Mouse (Mus musculus) testis, postnatal 14 days (tissue): ENCODE results near the gene Sod3.

ENCODE experiments used
- DNase-seq: peaks from one replicate; pipeline ENCODE4 v3.0.0; 2021; ENCODE audit warnings: low spot score

The Sod3 gene

DNA sequence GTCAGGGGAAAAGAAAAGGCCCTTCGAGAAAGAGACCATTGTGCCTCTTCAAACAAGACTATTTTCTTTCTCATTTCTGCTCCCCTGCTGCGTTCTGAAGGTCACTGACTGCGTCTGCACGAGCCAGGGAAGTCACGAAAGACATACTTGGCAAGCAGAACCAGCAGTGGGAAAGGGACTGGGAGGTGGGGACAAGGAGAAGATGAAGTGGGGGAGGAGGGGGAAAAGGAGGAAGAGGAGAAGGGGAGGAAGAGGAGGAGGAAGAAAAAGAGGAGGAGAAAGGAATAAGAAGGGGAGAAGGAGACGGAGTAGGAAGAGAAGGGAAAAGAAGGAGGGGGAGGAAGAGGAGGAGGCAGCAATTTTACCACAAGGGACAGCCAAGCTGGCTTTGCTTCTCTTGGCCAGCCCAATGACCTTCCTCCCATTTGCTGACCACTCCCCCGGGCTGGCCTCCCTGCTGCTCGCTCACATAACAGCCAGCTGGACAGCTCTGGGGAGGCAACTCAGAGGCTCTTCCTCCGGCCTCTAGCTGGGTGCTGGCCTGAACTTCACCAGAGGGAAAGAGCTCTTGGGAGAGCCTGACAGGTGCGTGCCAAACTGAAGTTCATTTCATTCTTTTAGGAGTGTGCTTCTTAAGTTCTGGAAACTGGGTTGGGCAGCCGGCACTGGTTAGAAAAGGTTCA lies at the start of gene Sod3:
Gene Sod3 (plus strand): TSS at position 324 of the 683 bp plus-strand sequence.
- peak; percentile 83 for DNase-seq

DNA sequence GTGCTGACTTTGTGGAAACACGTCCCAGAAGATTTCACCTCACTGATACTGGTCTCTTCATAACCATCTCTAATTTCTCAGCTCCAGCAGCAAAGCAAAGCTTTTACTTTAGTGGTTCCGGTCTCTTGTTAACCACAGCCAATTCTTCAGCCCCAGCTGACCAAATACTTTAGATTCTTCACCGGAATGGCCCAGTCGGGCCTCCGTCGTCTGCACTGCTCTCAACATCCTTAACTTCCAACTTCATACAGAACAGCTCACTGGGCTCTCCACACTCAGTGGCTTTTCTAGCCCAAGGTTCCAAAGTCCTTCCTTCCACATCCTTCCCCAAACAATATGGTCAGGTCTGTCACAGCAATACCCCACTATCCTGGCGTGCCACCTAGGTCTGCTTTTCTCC lies 46.7 kb upstream of the Sod3 start:
- DNase-seq = no peak

- no peak for DNase-seq
These were observed 44.1 kb upstream of the Sod3 start for GRCm38 (mm10) chr5:52319499-52319898.

DNA sequence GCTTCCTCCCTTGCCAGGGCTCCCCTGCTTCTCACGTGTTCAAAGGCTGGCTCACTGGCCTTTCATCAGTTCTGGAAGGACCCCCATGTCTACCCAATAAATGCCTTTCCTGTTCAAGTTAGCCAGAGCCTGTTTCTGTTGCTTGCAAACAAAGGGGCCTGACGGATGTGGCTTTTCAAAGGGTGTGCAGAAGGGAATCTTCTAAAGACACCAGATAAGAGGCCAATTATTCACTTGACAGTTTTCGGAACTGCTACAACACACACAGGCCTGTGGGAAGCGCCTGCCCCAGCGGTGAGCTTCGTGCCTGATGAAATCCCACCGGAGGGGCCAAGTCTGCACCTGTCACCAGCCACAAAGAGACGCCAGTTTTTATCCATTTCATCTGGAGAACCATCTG lies 31.5 kb upstream of the Sod3 start:
- no peak for DNase-seq

DNA sequence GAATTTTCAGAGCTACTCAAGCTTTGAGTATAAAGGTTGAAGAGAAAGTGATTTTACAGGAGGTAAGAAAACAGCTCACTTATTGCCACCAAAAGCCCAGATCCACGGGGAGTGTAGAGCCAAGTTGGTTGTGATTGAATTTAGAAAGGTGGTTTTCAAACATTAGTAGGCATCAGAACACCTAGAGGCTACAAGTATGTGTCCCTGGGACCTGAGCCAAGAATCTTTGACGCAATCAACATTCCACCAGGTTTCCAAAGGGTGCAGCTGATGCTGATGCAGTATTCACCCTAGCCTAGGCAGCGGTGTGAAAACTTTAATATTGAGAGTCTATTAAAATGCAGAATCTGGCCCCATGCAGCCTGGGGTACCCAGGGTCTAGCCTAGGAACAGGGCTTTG lies 28.0 kb upstream of the Sod3 start:
- no peak for DNase-seq

DNA sequence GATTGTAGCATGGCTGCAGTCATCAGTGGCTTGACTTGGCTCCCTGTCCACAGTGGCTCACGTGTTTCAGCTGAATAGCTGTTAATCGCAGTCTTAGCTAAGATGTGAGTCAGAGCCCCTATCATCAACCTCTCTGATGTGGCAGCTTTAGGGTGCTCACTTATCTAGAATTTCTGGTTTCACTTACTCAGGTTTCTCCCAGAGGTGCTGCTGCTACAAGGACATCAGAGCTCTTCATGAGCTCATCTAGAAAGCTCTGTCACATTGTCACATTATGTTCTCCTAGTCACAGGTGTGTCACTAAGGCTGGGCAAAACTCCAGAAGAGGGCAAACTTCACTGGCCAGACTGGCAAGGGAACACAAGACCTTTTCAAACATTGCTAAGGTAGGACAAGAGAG lies 24.5 kb upstream of the Sod3 start:
- DNase-seq = no peak

DNA sequence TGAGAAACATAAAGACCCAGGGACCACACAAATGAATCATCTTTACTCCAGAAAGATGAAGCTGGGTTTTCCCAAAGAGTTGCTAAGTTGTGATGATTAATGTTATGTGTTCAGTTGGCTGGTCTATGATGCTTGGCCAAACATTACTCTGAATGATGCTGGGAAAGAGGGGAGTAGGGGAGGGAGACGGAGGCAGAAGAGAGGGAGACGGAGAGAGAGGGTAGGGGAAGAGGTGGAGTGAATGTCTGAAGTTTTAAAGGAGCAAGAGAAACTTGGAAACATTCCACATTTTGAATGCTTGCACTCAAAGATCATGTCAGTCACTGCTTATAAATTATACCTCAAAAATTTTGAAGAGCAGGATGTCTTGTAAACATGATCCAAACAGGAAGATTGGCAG lies 16.7 kb upstream of the Sod3 start:
- no peak for DNase-seq

DNA sequence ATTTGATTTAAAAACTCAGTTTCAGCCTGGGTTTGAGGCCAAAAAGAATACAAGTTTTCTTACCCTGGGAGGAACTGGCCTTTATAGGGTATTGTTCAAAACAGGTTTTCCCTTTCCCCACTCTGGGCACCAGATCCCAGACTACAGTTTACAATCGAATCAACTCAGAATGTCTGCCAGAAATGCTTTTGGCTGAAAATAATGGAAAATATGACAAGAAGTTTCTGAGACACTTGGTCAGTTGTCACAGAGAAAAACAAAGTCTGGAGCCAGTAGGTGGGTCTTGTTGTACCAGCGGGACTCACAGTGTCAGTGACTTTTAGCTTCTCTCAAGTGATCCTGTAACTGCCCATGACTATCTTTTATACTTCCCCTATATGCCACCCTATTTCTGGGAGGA lies 13.1 kb upstream of the Sod3 start:
- no peak for DNase-seq

- no peak for DNase-seq
These were observed 12.0 kb upstream of the Sod3 start for GRCm38 (mm10) chr5:52351561-52351960.

GRCm38 (mm10) chr5:52352730-52353129 lies 10.9 kb upstream of the Sod3 start:
- DNase-seq = no peak

DNA sequence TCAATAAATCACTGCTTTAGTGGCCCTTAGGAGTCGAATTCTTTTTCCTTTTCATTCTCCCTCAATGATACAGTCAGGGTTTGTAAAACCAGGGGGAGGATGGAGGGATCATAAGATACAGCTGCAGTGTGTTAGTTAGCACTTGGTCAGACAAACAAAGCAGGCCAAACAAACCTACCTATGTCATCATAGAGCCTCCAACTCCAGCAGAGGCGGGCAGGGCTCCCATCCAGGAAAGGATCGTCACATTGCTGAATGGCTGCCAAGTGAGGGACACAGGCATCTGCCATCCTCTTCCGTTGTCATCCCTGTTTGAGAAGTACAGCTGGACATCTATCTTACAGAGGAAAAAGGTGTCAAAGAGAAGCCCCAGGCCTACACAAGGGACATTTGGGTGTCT lies 9.2 kb upstream of the Sod3 start:
- DNase-seq = no peak

DNA sequence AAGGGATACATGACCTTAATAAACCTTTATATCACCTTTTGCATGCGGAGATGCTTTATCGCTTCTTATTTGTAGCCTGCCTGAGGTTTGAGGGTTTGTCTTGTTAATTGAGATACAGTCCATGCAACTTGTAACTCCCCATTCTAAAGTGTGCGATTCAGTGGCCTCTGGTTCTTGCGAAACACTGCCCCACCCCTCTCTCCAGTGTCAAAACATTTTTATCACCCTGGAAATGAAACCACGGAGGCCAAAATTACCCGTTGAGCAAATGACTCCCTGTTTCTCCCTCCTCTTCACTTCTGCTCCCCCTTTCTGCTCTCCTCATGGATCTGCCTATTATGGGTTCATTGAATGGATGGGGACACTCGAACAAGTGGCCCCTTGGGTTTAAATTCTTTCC lies 8.0 kb upstream of the Sod3 start:
- DNase-seq = no peak

GRCm38 (mm10) chr5:52357175-52357754 lies 6.3 kb upstream of the Sod3 start:
- DNase-seq = no peak

DNA sequence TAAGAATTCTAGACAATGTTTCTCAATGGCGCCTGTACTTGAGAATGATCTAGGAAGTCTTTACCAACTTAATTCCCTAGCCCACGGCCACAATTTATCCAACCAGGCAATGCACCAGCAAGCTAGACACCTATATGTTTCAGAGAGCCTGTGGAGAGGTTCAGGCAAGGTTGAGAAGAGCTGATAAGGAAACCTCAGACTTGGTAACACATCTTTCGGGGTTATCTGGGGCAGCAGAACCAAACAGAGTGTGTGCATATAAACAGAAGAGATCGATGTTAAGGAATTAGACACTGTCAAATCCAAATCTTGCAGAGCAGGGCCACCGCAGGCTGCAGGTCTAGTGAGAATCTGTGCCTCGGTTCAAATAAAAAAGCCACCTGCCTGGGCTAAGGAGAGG lies 5.5 kb upstream of the Sod3 start:
- DNase-seq = no peak

DNA sequence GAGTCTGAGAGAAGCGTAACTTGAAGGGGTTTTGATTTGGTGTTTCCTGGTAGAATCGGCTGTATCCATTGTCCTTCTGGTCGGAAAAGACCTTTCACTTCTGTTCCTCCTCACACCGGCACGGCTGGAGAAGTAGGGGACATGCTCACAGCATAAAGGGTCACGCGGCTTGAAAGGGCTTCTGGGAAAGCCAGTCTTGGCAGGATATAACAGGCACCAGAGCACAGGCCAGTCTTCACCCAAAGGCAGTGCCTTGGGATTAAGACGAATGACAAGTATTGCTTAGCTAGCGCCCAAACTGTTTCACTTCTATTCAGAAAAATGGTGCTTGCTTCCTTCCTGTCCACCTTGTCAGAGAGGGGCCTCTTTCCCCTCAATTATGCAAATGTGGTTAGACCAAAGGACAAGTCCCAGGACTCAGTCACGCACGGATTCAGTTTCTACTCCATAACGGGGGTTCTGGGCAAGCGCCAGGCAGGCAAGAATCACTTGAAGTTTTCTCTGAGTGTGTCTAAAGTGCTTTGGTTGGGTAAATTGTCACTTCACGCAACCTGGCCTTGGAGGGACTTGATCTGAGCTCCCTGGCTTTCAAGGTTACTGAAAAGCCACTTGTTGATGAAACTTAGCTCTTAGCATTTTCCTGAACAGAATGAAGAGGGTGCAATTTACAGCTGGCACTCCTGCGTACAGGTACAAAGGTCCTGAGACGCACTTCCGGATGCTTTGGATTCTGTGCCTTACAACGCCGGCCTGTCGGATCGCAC lies 3.1 kb upstream of the Sod3 start:
- DNase-seq = no peak

GRCm38 (mm10) chr5:52362776-52363467 lies 669 bp upstream of the Sod3 start:
- DNase-seq = peak; percentile 20

GRCm38 (mm10) chr5:52364521-52364920 lies 930 bp downstream of the Sod3 start:
- DNase-seq = no peak

GRCm38 (mm10) chr5:52365930-52366329 lies 2.3 kb downstream of the Sod3 start:
- DNase-seq = no peak

DNA sequence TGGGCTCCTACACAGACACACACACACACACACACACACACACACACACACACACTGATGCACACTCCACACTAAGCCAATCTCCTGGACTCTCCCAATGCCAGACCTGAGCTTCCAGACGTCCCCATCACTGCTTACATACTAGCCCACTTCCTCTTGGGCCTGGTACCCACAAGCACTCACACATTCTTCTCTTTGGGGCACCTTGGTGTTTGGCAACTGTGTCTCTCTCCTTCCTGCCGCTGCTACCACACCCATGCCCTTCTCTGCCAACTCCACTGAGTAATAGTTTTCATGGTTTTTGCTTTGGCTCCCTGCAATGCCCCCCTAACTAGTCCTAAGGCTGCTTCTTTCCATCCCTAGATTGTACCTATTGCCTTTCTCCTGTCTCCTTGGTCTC lies 3.1 kb downstream of the Sod3 start:
- DNase-seq = no peak

DNA sequence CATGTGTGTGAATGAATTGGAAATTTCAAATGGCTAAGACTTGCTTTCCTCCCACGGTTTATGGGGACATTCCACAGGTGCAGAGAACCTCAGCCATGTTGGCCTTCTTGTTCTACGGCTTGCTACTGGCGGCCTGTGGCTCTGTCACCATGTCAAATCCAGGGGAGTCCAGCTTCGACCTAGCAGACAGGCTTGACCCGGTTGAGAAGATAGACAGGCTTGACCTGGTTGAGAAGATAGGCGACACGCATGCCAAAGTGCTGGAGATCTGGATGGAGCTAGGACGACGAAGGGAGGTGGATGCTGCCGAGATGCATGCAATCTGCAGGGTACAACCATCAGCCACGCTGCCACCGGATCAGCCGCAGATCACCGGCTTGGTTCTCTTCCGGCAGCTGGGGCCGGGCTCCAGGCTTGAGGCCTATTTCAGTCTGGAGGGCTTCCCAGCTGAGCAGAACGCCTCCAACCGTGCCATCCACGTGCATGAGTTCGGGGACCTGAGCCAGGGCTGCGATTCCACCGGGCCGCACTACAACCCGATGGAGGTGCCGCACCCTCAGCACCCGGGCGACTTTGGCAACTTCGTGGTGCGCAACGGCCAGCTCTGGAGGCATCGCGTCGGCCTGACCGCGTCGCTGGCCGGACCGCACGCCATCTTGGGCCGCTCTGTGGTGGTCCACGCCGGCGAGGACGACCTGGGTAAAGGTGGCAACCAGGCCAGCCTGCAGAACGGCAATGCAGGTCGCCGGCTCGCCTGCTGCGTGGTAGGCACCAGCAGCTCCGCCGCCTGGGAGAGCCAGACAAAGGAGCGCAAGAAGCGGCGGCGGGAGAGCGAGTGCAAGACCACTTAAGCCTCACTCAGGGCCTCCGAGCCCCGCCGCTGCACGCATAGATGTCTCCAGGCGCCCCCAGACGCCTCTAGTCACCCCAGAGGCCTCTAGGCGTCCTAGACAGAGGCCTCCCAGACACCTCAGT lies 4.6 kb downstream of the Sod3 start:
- DNase-seq = no peak

GRCm38 (mm10) chr5:52370901-52371300 lies 7.3 kb downstream of the Sod3 start:
- no peak for DNase-seq

- DNase-seq = no peak
These were observed 12.3 kb downstream of the Sod3 start for GRCm38 (mm10) chr5:52375847-52376246.
